Mouse (Mus musculus): Measurements from ENCODE around the gene Tnfaip3.

Gene Tnfaip3

DNA sequence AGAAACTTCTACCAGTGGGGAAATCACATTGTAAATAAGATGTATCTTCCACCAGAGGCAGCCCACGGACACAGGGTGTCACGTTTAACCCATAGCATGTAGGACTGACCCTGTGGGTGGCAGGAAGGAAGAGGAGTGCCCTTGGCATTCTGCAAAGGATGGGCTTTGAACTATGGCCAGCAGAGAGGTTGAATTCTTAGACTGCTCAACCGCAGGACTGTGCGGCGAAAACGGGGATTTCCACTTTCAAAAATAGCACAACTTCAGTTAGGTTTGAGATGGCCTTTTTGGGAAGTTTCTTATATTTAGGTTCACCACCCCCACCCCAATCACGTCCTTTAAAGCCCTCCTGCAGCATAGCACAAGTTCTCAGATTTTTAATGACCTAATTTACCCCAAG, 50.6 kb downstream of the Tnfaip3 start:
- DNase-seq (ENCODE audit: low spot score), result no peak

DNA sequence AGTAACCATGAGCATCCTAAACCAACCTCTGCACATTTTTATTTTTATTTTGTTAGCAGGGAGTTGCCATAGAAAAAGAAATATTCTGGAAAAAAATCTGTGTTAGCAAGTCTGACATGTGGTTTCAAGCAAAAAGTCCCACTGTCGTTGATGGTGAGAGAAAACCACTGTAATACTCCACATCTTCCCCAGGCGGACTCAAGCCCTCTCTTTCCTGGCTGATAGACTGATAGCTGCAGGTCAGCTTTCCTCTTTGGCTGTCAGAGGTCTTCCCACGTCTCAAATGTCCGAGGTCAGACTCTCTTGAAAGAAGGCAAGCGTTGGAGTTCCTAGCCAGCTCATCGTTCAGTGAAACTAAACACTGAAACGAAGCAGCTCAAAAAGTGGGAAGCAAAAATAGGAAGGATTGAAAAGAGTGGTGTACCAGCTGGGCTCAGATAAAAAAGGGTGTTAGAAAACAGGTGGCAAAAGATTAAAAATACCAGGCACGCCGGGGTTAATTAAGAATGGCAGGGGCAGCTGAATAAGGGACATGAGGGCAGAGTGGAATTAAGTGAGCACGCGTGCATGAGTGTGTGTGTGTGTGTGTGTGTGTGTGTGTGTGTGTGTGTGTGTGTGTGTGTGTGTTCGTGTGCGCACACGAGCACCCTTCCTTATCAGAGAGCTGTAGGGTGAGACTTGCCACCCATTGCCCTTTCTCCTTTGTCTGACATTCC, 55.5 kb downstream of the Tnfaip3 start:
- no peak for DNase-seq (ENCODE audit: low spot score)

DNA sequence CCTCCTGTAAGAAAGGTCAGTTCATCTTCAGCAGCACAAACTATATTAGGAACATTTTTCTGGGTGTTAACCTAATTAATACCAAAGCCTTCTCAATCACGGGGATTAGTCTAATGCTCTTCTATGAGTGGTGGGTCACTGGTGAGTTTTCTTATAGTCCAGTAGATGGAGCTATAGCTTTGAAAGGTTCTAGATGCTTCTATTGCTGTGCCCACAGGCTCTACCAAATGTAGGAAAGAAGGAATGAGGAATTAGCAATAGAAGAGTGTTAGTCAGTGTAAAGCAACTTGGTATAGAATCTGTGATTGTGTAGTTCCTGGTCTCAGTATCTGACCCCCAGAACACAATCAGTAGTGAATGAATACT, 61.8 kb downstream of the Tnfaip3 start:
- no peak for DNase-seq (ENCODE audit: low spot score)

DNA sequence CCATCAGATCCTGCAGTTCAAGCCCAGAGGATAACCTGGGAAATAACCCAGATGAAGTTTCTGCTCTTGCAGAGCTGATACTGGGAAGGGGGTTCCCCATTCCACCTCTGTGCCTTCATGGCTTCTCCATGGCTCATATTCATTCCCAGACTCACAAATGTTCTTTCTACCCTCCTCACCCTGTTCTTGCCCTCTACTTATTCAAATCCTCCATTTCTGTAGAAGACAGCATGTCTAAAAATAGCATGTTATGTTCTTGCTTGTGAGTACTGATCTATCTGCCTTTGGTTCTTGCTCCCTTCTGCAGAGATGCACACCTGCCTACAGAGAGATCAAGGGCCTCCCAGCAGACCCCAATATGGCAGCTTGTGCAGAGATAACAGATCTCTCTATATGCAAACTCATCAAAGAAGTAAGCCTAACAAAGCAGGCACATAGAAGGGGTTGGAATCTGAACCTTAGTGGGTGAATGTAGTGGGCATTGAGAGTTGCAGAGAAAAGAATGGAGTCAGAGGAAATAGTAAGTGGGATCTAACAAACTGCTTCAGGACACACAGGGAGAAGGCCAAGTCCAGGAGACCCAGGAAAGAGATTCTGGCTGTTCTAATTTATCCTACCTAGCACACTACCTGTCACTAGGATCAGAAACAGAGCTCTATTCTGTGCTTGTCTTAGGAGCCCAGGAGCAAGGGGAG, 62.3 kb downstream of the Tnfaip3 start:
- no peak for DNase-seq (ENCODE audit: low spot score)
